Mouse (Mus musculus): ENCODE results near the gene Tbc1d16. TPM values are rescaled to one million over a fixed set of nuclear protein-coding genes. Genes with fewer than 3 reads are reported as not detected.

The Tbc1d16 gene
- polyA plus RNA-seq, 1 experiment from 2014 or later: 7.4 TPM

GRCm38 (mm10) chr11:119157377-119158189 lies 70.7 kb downstream of the Tbc1d16 start:
- H3K36me3 ChIP-seq: peaks cover 37% of the 10 kb centered on the region
- H3K4me3 ChIP-seq: peak overlapping the region; percentile 32
- peaks cover 51% of the 10 kb centered on the region for H3K4me1 ChIP-seq
- whole genome bisulfite sequencing: 32% methylated on average over 20 of the region's 20 CpGs
- DNase-seq (ENCODE audit: low spot score): no peak
- H3K27ac ChIP-seq: 0 out of 2 replicates have a peak overlapping the region, but pooled peaks have one; percentile 39
- H3K9me3 ChIP-seq: no peaks in the 10 kb centered on the region
- H3K27me3 ChIP-seq (ENCODE audit: insufficient read depth, poor library complexity, severe bottlenecking): peaks cover 48% of the 10 kb centered on the region

DNA sequence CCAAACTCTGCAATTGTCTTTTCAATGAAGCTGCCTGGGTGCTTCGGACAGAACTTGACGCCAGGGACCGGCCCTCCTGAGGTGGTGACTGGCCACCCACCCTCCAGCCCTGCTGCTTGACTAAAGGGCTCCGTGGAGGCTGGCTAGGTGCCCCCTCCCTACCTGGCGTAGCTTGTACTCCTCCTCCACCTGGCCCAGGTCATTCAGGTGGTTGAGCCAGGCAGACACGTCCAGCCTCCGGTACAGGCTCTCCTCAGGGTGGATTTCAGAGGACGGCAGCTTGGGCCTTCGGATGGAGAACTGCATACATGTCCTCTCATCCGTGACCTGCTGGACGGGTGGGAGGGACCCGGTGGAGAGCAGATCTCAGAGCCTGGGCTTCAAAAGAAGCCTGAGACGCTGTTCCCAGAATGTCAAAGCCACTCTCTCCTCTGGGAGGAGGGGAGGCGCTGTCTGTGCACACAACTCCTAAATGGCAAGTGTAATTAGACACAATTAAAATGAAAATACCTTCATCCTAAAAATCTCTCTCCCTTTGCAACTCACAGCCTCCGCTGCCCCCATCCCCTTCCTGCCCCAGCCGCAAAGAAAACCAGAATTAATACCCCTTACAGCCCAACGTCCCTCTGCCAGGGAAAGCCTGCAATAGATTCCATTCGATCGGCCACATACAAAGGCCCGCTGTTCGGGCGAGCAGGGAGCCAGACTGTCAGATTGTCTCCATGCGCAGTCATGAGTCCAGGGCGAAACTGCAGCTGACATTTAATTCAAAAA lies 71.6 kb downstream of the Tbc1d16 start:
- peak overlapping the region; percentile 32; the same call in 1 of the 2 replicates for H3K4me3 ChIP-seq
- no peaks in the 10 kb centered on the region for H3K9me3 ChIP-seq
- H3K27me3 ChIP-seq (ENCODE audit: insufficient read depth, poor library complexity, severe bottlenecking): peaks cover 48% of the 10 kb centered on the region
- H3K36me3 ChIP-seq: peaks cover 37% of the 10 kb centered on the region
- H3K27ac ChIP-seq: peak overlapping the region; percentile 39
- DNase-seq (ENCODE audit: low spot score): no peak
- peaks cover 60% of the 10 kb centered on the region for H3K4me1 ChIP-seq
- 29% methylated on average over 24 of the region's 24 CpGs for WGBS

DNA sequence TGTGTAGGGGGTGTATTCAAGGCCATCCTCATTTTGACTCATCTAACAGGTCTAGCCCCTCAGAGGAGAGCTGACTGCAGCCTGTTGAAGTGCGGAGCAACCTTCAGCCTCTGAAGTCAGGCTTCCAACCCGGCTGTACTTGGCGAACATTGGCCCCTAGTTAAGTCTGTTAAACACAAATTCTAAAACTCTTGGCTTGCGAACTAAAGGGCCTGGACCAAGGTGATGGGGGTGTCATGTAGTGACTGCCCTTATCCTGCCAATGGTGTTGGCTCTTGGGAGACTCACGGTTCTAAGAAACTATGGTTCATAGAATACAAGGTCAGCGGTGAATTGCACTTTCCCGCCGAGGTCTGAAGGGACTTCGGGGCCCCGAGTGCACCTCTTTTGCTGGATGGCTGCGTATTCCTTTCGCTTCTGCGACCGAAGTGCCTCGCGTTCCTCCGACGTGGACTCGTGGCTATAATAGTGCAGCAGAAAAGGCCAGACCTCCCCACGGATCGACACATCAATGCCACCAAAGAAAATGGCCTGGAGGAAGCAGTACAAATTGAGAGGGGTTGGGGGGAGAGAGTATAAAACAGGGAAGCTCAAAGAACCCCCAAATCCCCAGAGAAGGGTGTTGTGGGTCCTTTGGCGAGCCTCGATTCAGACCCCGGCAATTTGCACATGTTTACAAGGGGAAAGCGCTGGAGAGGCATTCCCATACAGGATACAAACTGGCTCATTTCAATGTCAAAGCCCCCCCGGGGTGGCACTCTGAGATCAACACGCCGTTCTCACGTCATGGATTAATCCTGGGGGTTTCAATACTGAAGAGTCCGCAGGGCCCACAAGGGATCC lies 72.4 kb downstream of the Tbc1d16 start:
- H3K4me1 ChIP-seq: peaks cover 62% of the 10 kb centered on the region
- DNase-seq (ENCODE audit: low spot score): no peak
- no peak overlapping the region for H3K27ac ChIP-seq
- H3K9me3 ChIP-seq: no peaks in the 10 kb centered on the region
- peaks cover 48% of the 10 kb centered on the region for H3K27me3 ChIP-seq (ENCODE audit: insufficient read depth, poor library complexity, severe bottlenecking)
- H3K36me3 ChIP-seq: peaks cover 37% of the 10 kb centered on the region
- H3K4me3 ChIP-seq: no peak overlapping the region
- 44% methylated on average over 30 of the region's 30 CpGs for WGBS

DNA sequence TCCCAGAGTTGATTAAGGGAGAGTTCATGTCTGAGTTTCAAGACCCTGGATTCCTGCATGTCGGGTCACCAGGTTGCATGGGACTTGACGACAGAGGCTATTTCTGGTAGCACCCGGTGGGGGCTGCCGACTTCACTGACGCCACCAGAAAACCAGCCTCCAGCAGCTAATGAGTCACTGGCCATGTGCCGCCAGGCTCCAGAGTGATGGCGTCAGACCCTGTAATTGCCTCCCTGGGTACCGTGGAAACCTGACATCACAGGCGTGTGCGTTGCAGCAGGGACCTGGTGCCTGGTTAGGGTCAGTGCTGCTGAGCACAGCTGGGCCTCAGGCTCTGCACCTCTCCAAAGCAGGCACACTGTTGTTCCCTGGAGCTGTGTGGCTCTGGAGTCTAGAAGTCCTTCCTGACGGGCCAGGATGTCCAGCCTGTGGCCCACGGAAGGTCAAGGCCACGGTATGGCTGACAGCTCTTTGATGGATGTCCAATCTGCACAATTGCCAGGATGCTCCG lies 75.9 kb downstream of the Tbc1d16 start:
- H3K36me3 ChIP-seq: peaks cover 67% of the 10 kb centered on the region
- H3K4me1 ChIP-seq: peaks cover 48% of the 10 kb centered on the region
- H3K27ac ChIP-seq: peak overlapping the region; percentile 78
- WGBS: 34% methylated on average over 14 of the region's 14 CpGs
- peak; percentile 88 for DNase-seq (ENCODE audit: low spot score)
- peaks cover 28% of the 10 kb centered on the region for H3K27me3 ChIP-seq (ENCODE audit: insufficient read depth, poor library complexity, severe bottlenecking)
- no peak overlapping the region for H3K4me3 ChIP-seq
- H3K9me3 ChIP-seq: no peaks in the 10 kb centered on the region

GRCm38 (mm10) chr11:119151073-119151607 lies 77.2 kb downstream of the Tbc1d16 start:
- no peak overlapping the region for H3K4me3 ChIP-seq
- WGBS: 84% methylated on average over 10 of the region's 10 CpGs
- H3K27ac ChIP-seq: peak overlapping the region; percentile 78
- H3K4me1 ChIP-seq: peaks cover 43% of the 10 kb centered on the region
- no peaks in the 10 kb centered on the region for H3K9me3 ChIP-seq
- DNase-seq (ENCODE audit: low spot score): no peak
- H3K36me3 ChIP-seq: peaks cover 67% of the 10 kb centered on the region
- peaks cover 15% of the 10 kb centered on the region for H3K27me3 ChIP-seq (ENCODE audit: insufficient read depth, poor library complexity, severe bottlenecking)

DNA sequence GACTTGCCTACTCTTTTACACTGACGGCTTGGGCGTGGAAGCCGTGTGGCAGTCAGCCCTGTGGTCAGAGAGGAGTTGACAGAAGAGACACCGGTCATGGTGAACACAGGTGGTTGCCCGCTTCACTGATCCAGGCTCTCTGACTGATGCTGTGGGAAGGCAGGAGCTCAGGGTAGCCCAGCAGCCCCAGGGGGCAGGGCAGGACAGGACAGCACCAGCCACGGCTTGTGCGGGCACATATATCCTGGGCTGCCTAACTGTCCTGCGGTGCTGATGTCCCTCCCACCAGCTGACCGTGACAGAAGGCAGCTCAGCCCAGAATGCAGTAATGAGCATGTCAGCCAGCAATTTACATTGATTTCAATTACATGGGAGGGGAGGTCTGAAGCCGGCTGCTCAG lies 77.9 kb downstream of the Tbc1d16 start:
- WGBS: 87% methylated on average over 10 of the region's 10 CpGs

GRCm38 (mm10) chr11:119148829-119149228 lies 79.5 kb downstream of the Tbc1d16 start:
- DNase-seq (ENCODE audit: low spot score): no peak
- Histone ChIP-seq H3K9me3 (no peaks in the 10 kb centered on the region), H3K27me3 (ENCODE audit: insufficient read depth, poor library complexity, severe bottlenecking) (no peaks in the 10 kb centered on the region), H3K36me3 (peaks cover 47% of the 10 kb centered on the region), H3K4me1 (peaks cover 61% of the 10 kb centered on the region), H3K27ac (no peak overlapping the region), H3K4me3 (no peak overlapping the region)
- 85% methylated on average over 13 of the region's 13 CpGs for WGBS

More for the DNA sequence above, 77.9 kb downstream of the Tbc1d16 start:
- Histone ChIP-seq H3K4me3 (no peak overlapping the region), H3K27ac (0 out of 2 replicates have a peak overlapping the region, but pooled peaks have one; percentile 10), H3K36me3 (peaks cover 61% of the 10 kb centered on the region), H3K4me1 (peaks cover 49% of the 10 kb centered on the region), H3K9me3 (no peaks in the 10 kb centered on the region), H3K27me3 (ENCODE audit: insufficient read depth, poor library complexity, severe bottlenecking) (peaks cover 8% of the 10 kb centered on the region)
- DNase-seq (ENCODE audit: low spot score): no peak

DNA sequence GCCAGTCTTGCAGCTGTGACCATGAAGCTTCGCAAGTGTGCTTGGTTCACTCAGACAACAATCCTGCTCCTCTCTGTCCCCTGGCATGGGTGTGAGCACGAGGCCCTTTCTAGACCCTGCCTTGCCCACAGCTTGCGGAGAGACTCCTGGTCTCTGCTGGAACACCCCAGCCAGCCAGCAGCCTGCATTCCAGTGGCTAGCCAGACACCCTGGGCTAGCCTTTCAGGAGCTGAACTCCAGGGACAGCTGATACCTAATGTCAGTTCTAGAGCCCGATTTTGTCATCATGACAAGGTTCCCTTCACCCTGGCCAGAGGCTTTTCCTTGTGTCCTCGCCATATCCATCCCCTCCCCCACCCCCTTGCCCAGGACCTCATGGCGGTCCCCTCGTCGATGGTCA lies 81.1 kb downstream of the Tbc1d16 start:
- Histone ChIP-seq H3K27ac (0 out of 2 replicates have a peak overlapping the region, but pooled peaks have one; percentile 6), H3K27me3 (ENCODE audit: insufficient read depth, poor library complexity, severe bottlenecking) (peaks cover 6% of the 10 kb centered on the region; the same call in 1 of the 2 replicates), H3K4me3 (no peak overlapping the region), H3K4me1 (peaks cover 66% of the 10 kb centered on the region), H3K9me3 (no peaks in the 10 kb centered on the region), H3K36me3 (peaks cover 34% of the 10 kb centered on the region)
- WGBS: 81% methylated on average over 8 of the region's 8 CpGs
- DNase-seq (ENCODE audit: low spot score): no peak

- no peak for DNase-seq (ENCODE audit: low spot score)
- Histone ChIP-seq H3K4me3 (no peak overlapping the region), H3K36me3 (peaks cover 34% of the 10 kb centered on the region), H3K27ac (no peak overlapping the region), H3K9me3 (no peaks in the 10 kb centered on the region), H3K27me3 (ENCODE audit: insufficient read depth, poor library complexity, severe bottlenecking) (peaks cover 12% of the 10 kb centered on the region; the same call in 1 of the 2 replicates), H3K4me1 (peaks cover 64% of the 10 kb centered on the region)
- WGBS: 25% methylated on average over 12 of the region's 12 CpGs
Measured at GRCm38 (mm10) chr11:119146140-119146539, 82.2 kb downstream of the Tbc1d16 start.

- H3K4me1 ChIP-seq: peaks cover 55% of the 10 kb centered on the region
- H3K27ac ChIP-seq: no peak overlapping the region
- WGBS: 77% methylated on average over 16 of the region's 16 CpGs
Measured at GRCm38 (mm10) chr11:119144801-119145475, 83.4 kb downstream of the Tbc1d16 start.

GRCm38 (mm10) chr11:119143376-119144002 lies 84.8 kb downstream of the Tbc1d16 start:
- DNase-seq (ENCODE audit: low spot score): no peak
- Histone ChIP-seq H3K4me1 (peaks cover 58% of the 10 kb centered on the region), H3K4me3 (no peak overlapping the region), H3K36me3 (peaks cover 15% of the 10 kb centered on the region), H3K9me3 (no peaks in the 10 kb centered on the region), H3K27me3 (ENCODE audit: insufficient read depth, poor library complexity, severe bottlenecking) (peaks cover 26% of the 10 kb centered on the region; the same call in 1 of the 2 replicates), H3K27ac (no peak overlapping the region)
- WGBS: 83% methylated on average over 16 of the region's 16 CpGs

More at GRCm38 (mm10) chr11:119144801-119145475, 83.4 kb downstream of the Tbc1d16 start:
- Histone ChIP-seq H3K36me3 (peaks cover 25% of the 10 kb centered on the region), H3K27me3 (ENCODE audit: insufficient read depth, poor library complexity, severe bottlenecking) (peaks cover 17% of the 10 kb centered on the region; the same call in 1 of the 2 replicates), H3K9me3 (no peaks in the 10 kb centered on the region), H3K4me3 (no peak overlapping the region)
- DNase-seq (ENCODE audit: low spot score): no peak
